ENCODE assay signal across 8 mouse cellular contexts in genomic region chr8:94875871-94876150, GRCm38 (mm10). TPM values are rescaled to one million over a fixed set of nuclear protein-coding genes. Genes with fewer than 3 reads are reported as not detected.
DNase-seq lines count a peak whose midpoint lies in the region; ATAC-seq and TF ChIP-seq lines count a peak whose summit lies in the region.

No protein-coding gene starts in this region.

- no peak overlapping the region for H3K27ac ChIP-seq in testis, adult 2 months (ENCODE audit: control insufficient read depth, insufficient read depth, low read depth, low read length)
- peak overlapping the region; percentile 94 for H3K27ac ChIP-seq in liver, embryonic 12.5 days
- peak overlapping the region; percentile 86 for H3K27ac ChIP-seq in stomach, postnatal 0 days (replicated peaks)

- no peak for TF ChIP-seq POLR2A in testis, adult 2 months (IDR thresholded peaks at IDR 0.05; ENCODE audit: control insufficient read depth, low read depth, low read length)

- H3K36me3 ChIP-seq in erythroblast, embryonic 14.5 days (ENCODE audit: control insufficient read depth): peaks cover 34% of the 10 kb centered on the region
- no peaks in the 10 kb centered on the region for H3K36me3 ChIP-seq in testis, adult 2 months (ENCODE audit: control insufficient read depth, insufficient read depth, low read length)
- H3K36me3 ChIP-seq in liver, embryonic 12.5 days: peaks cover 2% of the 10 kb centered on the region
- H3K36me3 ChIP-seq in stomach, postnatal 0 days (ENCODE audit: control insufficient read depth, insufficient read depth, low read length): no peaks in the 10 kb centered on the region

- no peak for TF ChIP-seq EP300 in stomach, postnatal 0 days (optimal IDR thresholded peaks at IDR 0.05)

- H3K4me3 ChIP-seq in erythroblast, embryonic 14.5 days (replicated peaks): peak overlapping the region; percentile 70
- peak overlapping the region; percentile 73 for H3K4me3 ChIP-seq in testis, adult 2 months (ENCODE audit: control insufficient read depth, low read depth, low read length)
- peak overlapping the region; percentile 77 for H3K4me3 ChIP-seq in liver, embryonic 12.5 days
- H3K4me3 ChIP-seq in stomach, postnatal 0 days (ENCODE audit: low read depth, low read length): peak overlapping the region; percentile 66

- peaks cover 58% of the 10 kb centered on the region for H3K27me3 ChIP-seq in erythroblast, embryonic 14.5 days (ENCODE audit: control insufficient read depth)
- no peaks in the 10 kb centered on the region for H3K27me3 ChIP-seq in testis, adult 2 months (ENCODE audit: control insufficient read depth, insufficient read depth, low read length)
- H3K27me3 ChIP-seq in liver, embryonic 12.5 days (replicated peaks): peaks cover 39% of the 10 kb centered on the region
- H3K27me3 ChIP-seq in stomach, postnatal 0 days (ENCODE audit: control insufficient read depth, insufficient read depth, low read length): no peaks in the 10 kb centered on the region

- DNase-seq in testis, postnatal 10 days (ENCODE audit: low spot score): no peak
- no peak for DNase-seq in stomach, postnatal 0 days (ENCODE audit: low spot score)
- DNase-seq in right cerebral cortex, adult 2 months (ENCODE audit: low spot score in 2 of 2): no peak
- DNase-seq in ovary, adult 18-20 months (ENCODE audit: low spot score): no peak

- ATAC-seq in erythroblast, adult 5-6 weeks (replicated peaks; ENCODE audit: low FRiP score, poor library complexity, severe bottlenecking): no peak
- ATAC-seq in liver, embryonic 12.5 days: peak; percentile 44
- ATAC-seq in stomach, postnatal 0 days (ENCODE audit: low FRiP score, low TSS enrichment): no peak

- H3K9me3 ChIP-seq in erythroblast, embryonic 14.5 days (ENCODE audit: control insufficient read depth, low read length): no peaks in the 10 kb centered on the region
- H3K9me3 ChIP-seq in liver, embryonic 12.5 days (replicated peaks): no peaks in the 10 kb centered on the region
- H3K9me3 ChIP-seq in stomach, postnatal 0 days (ENCODE audit: control insufficient read depth, low read length): no peaks in the 10 kb centered on the region

- WGBS in liver, embryonic 12.5 days (ENCODE audit: insufficient replicate concordance): 1% methylated on average over 17 of the region's 20 CpGs
- 0% methylated on average over 11 of the region's 20 CpGs for WGBS in stomach, postnatal 0 days

- H3K4me1 ChIP-seq in erythroblast, embryonic 14.5 days (ENCODE audit: control insufficient read depth): peaks cover 66% of the 10 kb centered on the region
- peaks cover 17% of the 10 kb centered on the region for H3K4me1 ChIP-seq in testis, adult 2 months (ENCODE audit: control insufficient read depth, insufficient read depth, low read length)
- peaks cover 56% of the 10 kb centered on the region for H3K4me1 ChIP-seq in liver, embryonic 12.5 days
- H3K4me1 ChIP-seq in stomach, postnatal 0 days (replicated peaks; ENCODE audit: control insufficient read depth, insufficient read depth): peaks cover 9% of the 10 kb centered on the region

- TF ChIP-seq CTCF in testis, adult 2 months (IDR thresholded peaks at IDR 0.05; ENCODE audit: control insufficient read depth, insufficient read depth, insufficient replicate concordance, low read depth, low read length): no peak
- no peak for TF ChIP-seq CTCF in stomach, postnatal 0 days (IDR thresholded peaks at IDR 0.05; ENCODE audit: low read depth)

- H3K4me2 ChIP-seq in liver, embryonic 12.5 days: peak overlapping the region; percentile 89
- H3K4me2 ChIP-seq in stomach, postnatal 0 days (replicated peaks; ENCODE audit: low read depth): peak overlapping the region; percentile 91

- H3K9ac ChIP-seq in liver, embryonic 12.5 days: peak overlapping the region; percentile 89
- H3K9ac ChIP-seq in stomach, postnatal 0 days (ENCODE audit: low read length): peak overlapping the region; percentile 71

RNA-seq across cellular contexts. Expression of gene Dok4, which starts 0.3 kb away (rescaled TPM):
- 11.8 and 12.5 TPM in 2 replicates for polyA plus RNA-seq in erythroblast, embryonic 14.5 days (2012)
- total RNA-seq in erythroblast, adult 5-6 weeks (2015; ENCODE audit: low replicate concordance): 1.2 and 1.5 TPM in 2 replicates
- 4.0 and 6.0 TPM in 2 replicates for total RNA-seq in erythroblast, adult 5-6 weeks (2017; ENCODE audit: low replicate concordance)
- 1.5 and 1.6 TPM in 2 replicates for polyA plus RNA-seq in testis, adult 2 months (2012; rRNA removed)
- polyA plus RNA-seq in liver, embryonic 12.5 days (2016; fragmentation: Nextera tagmentation; extraction: Ambion mirVana): 13.8 and 14.6 TPM in 2 replicates
- polyA plus RNA-seq in stomach, postnatal 0 days (2015; fragmentation: Nextera tagmentation; extraction: Ambion mirVana): 19.3 and 20.5 TPM in 2 replicates

RNA-seq across cellular contexts. Expression of gene Polr2c, which starts 18.6 kb away (rescaled TPM):
- 3.5 and 4.1 TPM in 2 replicates for polyA plus RNA-seq in erythroblast, embryonic 14.5 days (2012)
- 29.8 and 37.4 TPM in 2 replicates for total RNA-seq in erythroblast, adult 5-6 weeks (2015; ENCODE audit: low replicate concordance)
- 26.9 and 36.0 TPM in 2 replicates for total RNA-seq in erythroblast, adult 5-6 weeks (2017; ENCODE audit: low replicate concordance)
- polyA plus RNA-seq in testis, adult 2 months (2012; rRNA removed): 54.8 and 58.9 TPM in 2 replicates
- 107 and 112 TPM in 2 replicates for polyA plus RNA-seq in liver, embryonic 12.5 days (2016; fragmentation: Nextera tagmentation; extraction: Ambion mirVana)
- 70.4 and 72.7 TPM in 2 replicates for polyA plus RNA-seq in stomach, postnatal 0 days (2015; fragmentation: Nextera tagmentation; extraction: Ambion mirVana)

RNA-seq across cellular contexts. Expression of gene Ciapin1, which starts 37.7 kb away (rescaled TPM):
- polyA plus RNA-seq in erythroblast, embryonic 14.5 days (2012): 37.6 and 98.2 TPM in 2 replicates
- total RNA-seq in erythroblast, adult 5-6 weeks (2015; ENCODE audit: low replicate concordance): 16.7 and 30.3 TPM in 2 replicates
- 27.0 and 27.2 TPM in 2 replicates for total RNA-seq in erythroblast, adult 5-6 weeks (2017; ENCODE audit: low replicate concordance)
- polyA plus RNA-seq in testis, adult 2 months (2012; rRNA removed): 58.3 and 77.3 TPM in 2 replicates
- polyA plus RNA-seq in liver, embryonic 12.5 days (2016; fragmentation: Nextera tagmentation; extraction: Ambion mirVana): 80.9 and 83.4 TPM in 2 replicates
- 58.8 and 61.7 TPM in 2 replicates for polyA plus RNA-seq in stomach, postnatal 0 days (2015; fragmentation: Nextera tagmentation; extraction: Ambion mirVana)

RNA-seq across cellular contexts. Expression of gene Coq9, which starts 37.7 kb away (rescaled TPM):
- 6.4 and 9.5 TPM in 2 replicates for polyA plus RNA-seq in erythroblast, embryonic 14.5 days (2012)
- total RNA-seq in erythroblast, adult 5-6 weeks (2015; ENCODE audit: low replicate concordance): 4.4 and 10.7 TPM in 2 replicates
- 27.3 and 54.5 TPM in 2 replicates for total RNA-seq in erythroblast, adult 5-6 weeks (2017; ENCODE audit: low replicate concordance)
- 52.1 and 74.1 TPM in 2 replicates for polyA plus RNA-seq in testis, adult 2 months (2012; rRNA removed)
- polyA plus RNA-seq in liver, embryonic 12.5 days (2016; fragmentation: Nextera tagmentation; extraction: Ambion mirVana): 55.1 and 57.2 TPM in 2 replicates
- polyA plus RNA-seq in stomach, postnatal 0 days (2015; fragmentation: Nextera tagmentation; extraction: Ambion mirVana): 62.3 and 66.7 TPM in 2 replicates

RNA-seq across cellular contexts. Expression of gene Ccdc102a, which starts 42.1 kb away (rescaled TPM):
- polyA plus RNA-seq in erythroblast, embryonic 14.5 days (2012): 0.02 and 0.06 TPM in 2 replicates
- not detected in 2 replicates for total RNA-seq in erythroblast, adult 5-6 weeks (2015; ENCODE audit: low replicate concordance)
- total RNA-seq in erythroblast, adult 5-6 weeks (2017; ENCODE audit: low replicate concordance): 1.3 and 1.4 TPM in 2 replicates
- polyA plus RNA-seq in testis, adult 2 months (2012; rRNA removed): 0.59 and 2.1 TPM in 2 replicates
- 9.1 and 10.0 TPM in 2 replicates for polyA plus RNA-seq in liver, embryonic 12.5 days (2016; fragmentation: Nextera tagmentation; extraction: Ambion mirVana)
- polyA plus RNA-seq in stomach, postnatal 0 days (2015; fragmentation: Nextera tagmentation; extraction: Ambion mirVana): 12.0 and 12.7 TPM in 2 replicates

Comparison
In these comparisons a context has a peak if more than half of its experiments do, and no peak if none do; other contexts are left out.
1. RNA of gene Polr2c, which starts 18.6 kb away (polyA plus RNA-seq): 107 to 112 TPM in liver, embryonic 12.5 days, 70.4 to 72.7 TPM in stomach, postnatal 0 days and 54.8 to 58.9 TPM in testis, adult 2 months; 3.5 to 4.1 TPM in erythroblast, embryonic 14.5 days; every median in the first group is over 10 times any median in the second.
2. Peak in every context shown above with its lines, with median percentiles within 50 percentile points of each other: H3K4me3 ChIP-seq.